Mouse (Mus musculus) thymus, adult 2 months (tissue): Measurements from ENCODE around the gene Cnga3.

Experiments used
- CTCF ChIP-seq: fragments of 200-500 bp; IDR thresholded peaks from 2 replicates; pipeline ENCODE4 v1.5.1; 2012; ENCODE audit warnings: mild to moderate bottlenecking, control low read depth, low read length, moderate library complexity, borderline replicate concordance; ENCODE audit not compliant: control insufficient read depth, poor library complexity, insufficient read depth; ENCODE audit errors: extremely low read depth
- POLR2A ChIP-seq: fragments of 200-500 bp; IDR thresholded peaks from 2 replicates; pipeline ENCODE4 v1.6.1; 2012; ENCODE audit warnings: mild to moderate bottlenecking, low read length, control low read depth, moderate library complexity; ENCODE audit not compliant: control insufficient read depth, poor library complexity, insufficient read depth; ENCODE audit errors: extremely low read depth

GRCm38 (mm10) chr1:37288181-37288935, 74.1 kb downstream of the Cnga3 start:
- TF ChIP-seq POLR2A (no peak), CTCF (no peak)
